Mouse (Mus musculus): ENCODE results near the gene Bbs4.

Gene Bbs4

DNA sequence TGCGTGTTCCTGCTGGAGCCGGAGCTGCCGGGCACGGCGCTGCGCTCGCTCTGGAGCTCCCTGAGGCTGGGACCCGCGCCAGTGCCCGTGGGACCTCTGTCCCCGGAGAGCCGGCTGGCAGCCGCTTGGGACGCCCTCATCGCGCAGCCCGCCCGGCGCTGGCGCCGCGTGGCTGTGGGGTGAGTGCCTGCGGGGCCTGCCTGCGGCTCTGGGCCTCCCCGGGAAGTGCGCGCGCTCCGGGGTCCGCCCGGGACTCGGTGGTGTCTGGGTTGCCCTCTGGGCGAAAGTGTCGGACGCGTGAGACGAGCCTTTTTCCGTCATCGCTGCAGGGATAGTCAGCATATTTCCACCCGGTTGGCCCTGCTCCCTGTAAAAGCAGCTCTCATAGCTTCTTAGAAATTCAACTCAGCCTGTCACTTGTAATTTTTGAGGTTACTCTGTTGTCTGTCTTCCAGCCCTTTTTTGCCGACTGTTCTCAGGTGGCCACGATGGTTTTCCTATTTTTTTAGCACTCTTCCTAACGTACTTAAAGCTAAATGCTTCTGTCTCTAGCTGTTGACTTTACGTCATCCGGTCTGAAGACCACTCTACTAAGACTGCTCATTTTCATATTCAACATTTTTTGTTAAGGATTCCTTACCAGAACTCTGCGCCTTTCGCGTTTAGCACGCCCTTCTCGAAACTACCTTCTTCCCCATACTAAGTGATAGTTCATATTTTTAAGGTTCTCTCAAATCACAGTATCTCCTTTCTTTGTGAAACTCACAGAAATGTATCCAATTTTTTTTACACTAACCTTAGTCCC is 61.4 kb downstream of the Bbs4 start:
- DNase-seq (ENCODE audit: low spot score): no peak

DNA sequence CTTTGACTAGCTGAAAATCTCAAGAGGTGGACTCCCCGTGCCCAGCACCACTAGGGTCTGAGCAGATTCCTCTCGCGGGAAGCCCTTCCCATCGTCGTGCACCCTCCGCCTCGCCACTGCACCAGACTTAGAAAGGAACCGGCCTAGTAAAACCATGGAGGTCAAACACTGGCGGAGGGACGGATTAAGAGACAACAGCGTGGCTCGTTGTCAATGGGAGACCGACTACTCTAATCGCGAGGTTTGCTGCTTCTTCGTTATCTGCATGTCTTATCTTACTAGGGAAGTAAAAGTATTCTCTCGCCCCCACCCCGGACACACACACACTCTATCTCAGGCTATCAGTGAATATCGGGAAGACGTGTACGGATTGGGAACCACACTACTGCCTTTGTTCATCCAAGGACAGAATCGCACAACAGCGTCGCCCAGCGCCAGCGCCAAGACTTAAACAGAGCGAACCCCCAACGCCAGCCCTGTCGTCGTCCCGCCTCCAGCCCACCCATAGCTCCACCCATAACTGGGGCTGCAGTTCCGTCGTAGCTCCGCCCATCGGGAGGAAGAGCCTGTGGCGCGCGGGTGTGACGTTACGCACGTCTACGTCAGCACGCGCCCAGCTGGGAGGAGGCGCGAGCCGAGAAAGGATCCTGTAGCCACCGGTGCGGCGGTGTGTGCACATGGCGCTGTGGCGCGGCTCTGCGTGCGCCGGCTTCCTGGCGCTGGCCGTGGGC is 62.2 kb downstream of the Bbs4 start, which contains the start of gene Adpgk:
Adpgk (plus strand) TSS at position 602 of the 731 bp plus-strand sequence.
- DNase-seq (ENCODE audit: low spot score): peak; percentile 98

DNA sequence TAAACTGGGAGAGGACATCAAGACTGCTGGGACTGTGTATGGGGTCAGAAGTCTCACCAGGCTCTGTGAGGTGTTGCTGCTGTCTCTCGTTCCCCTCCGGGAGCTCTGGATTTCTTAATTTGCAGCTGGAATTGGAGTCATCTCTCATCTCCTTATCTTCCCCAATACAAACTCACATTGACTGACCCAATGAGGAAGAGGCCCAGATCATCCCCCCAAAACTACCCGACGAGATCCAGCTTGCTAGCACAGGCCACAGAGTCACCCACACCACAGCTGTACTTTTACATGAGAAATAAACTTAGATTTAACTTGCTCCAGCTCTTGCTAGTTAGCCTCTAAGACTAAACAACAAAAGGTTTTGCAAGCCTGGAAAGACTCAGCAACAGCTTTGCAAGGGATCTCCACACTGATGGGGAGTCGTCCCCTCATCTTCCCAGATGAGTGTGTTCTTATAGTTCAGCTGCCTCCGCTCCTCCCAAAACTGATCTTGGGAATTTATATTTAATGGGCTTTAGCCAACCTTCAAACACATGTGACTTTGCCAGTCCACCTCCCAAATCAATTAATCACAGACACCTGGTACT is 63.7 kb downstream of the Bbs4 start:
- no peak for DNase-seq (ENCODE audit: low spot score)

GRCm38 (mm10) chr9:59288685-59289410 is 64.5 kb downstream of the Bbs4 start:
- DNase-seq (ENCODE audit: low spot score): peak; percentile 40

GRCm38 (mm10) chr9:59288058-59288457 is 65.2 kb downstream of the Bbs4 start:
- no peak for DNase-seq (ENCODE audit: low spot score)

DNA sequence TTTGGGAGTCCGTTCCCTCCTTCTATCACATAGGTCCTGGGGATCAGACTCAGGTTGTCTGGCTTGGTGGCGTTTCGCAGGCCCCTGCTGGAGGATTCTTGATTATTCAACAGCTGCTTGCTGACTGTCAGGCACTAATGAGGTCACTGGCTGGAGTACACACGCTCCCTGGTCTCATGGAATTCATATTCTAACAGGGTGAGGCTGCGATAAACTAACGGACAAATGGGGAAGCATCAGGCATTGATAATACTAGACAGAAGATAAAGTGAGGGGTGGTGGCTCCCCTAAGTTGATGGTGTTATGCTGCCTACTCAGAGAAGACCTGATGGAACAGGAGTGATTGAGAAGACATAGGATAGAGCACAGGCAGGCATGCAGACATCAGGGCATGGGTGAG is 67.7 kb downstream of the Bbs4 start:
- DNase-seq (ENCODE audit: low spot score): no peak

DNA sequence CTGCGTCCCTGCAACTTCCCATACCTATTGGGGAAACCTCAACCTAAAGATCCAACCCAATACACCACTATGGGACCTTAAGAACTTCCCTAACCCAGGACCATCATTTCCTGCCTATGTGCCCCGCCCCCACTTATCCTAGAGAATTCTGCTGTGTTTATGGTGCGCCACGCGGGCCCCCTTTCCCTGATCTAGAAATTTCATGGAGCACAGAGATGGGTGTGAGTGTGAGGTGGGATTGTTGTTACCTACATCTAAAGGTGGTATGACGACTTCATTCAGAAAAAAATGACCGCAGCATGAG is 70.7 kb downstream of the Bbs4 start:
- no peak for DNase-seq (ENCODE audit: low spot score)

GRCm38 (mm10) chr9:59281871-59282682 is 71.2 kb downstream of the Bbs4 start:
- peak; percentile 69 for DNase-seq (ENCODE audit: low spot score)

DNA sequence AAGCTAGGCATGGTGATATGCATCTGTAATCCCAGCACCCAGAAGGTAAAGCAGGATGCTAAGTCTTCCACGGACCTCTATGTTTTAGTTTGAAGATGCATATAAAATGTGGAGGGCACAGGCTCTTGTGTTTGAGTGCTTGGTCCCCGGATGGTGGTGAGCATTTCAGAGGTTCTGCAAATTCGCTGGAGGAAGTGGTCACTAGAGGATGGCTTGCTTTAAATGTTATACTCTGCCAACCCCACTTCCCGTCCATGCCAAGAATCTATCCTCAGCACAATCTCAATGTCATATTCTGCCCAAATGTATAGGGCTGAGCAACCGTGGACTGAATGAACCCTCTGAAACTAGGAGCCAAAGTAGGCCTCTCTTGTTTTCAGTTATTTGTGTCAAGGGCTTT is 72.4 kb downstream of the Bbs4 start:
- no peak for DNase-seq (ENCODE audit: low spot score)

GRCm38 (mm10) chr9:59278694-59279093 is 74.6 kb downstream of the Bbs4 start:
- DNase-seq (ENCODE audit: low spot score): peak; percentile 64

- DNase-seq (ENCODE audit: low spot score): peak; percentile 30
These were observed 75.1 kb downstream of the Bbs4 start for GRCm38 (mm10) chr9:59278199-59278598.

DNA sequence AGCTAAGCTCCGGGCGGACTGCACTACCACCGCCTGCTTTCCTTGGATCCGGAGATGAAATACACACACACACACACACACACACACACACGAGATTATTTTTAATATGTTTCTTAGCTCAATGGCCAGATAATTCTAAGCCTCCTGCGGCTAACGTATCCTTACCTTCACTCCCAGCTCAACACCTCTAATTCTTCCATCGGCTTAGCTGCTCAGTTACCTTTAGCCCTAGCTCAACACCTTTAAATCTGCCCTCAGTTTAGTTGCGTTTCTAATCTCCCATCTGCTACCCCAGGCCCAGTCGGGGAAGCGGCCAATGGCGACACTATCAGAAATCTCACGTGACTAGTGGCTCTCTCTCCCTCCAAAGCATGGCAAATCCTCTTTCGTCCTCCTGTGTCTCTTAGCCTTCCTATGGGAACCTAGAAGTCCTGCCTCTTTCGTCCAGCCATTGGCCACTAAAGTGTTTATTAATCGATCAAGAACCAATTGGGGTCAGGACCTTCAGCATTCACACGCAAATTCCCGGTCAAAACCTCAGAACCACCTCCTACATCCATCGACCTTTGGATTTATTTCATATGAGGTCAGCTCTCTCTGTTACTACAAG is 78.4 kb downstream of the Bbs4 start:
- DNase-seq (ENCODE audit: low spot score): no peak

GRCm38 (mm10) chr9:59273199-59273598 is 80.1 kb downstream of the Bbs4 start:
- DNase-seq (ENCODE audit: low spot score): no peak

Measured in MN1 (cell line).